Mouse (Mus musculus): ENCODE data around the gene Mrpl23.

Mrpl23 gene

DNA sequence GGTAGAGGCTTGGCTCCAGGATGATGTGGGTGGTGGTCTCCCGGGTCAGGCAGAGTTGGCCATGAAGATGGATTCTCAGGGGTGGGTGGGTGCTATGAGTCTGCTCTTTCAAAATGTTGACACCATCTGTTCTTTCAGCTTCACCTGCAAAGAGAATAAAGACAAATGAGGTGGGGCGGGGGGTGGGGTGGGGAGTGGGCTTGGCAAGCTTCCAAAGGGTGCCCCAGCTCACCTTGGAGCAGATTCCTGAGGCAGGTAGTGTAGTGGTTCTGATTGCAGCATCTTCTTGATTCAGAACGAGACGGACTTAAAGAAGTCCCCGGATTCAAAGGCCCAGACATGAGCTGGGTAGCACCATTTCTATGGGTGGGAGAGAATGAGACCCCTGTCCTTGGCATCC, 43.5 kb downstream of the Mrpl23 start:
- DNase-seq: no peak

- no peak for DNase-seq
Observed at GRCm38 (mm10) chr7:142576472-142577326, 44.2 kb downstream of the Mrpl23 start.

DNA sequence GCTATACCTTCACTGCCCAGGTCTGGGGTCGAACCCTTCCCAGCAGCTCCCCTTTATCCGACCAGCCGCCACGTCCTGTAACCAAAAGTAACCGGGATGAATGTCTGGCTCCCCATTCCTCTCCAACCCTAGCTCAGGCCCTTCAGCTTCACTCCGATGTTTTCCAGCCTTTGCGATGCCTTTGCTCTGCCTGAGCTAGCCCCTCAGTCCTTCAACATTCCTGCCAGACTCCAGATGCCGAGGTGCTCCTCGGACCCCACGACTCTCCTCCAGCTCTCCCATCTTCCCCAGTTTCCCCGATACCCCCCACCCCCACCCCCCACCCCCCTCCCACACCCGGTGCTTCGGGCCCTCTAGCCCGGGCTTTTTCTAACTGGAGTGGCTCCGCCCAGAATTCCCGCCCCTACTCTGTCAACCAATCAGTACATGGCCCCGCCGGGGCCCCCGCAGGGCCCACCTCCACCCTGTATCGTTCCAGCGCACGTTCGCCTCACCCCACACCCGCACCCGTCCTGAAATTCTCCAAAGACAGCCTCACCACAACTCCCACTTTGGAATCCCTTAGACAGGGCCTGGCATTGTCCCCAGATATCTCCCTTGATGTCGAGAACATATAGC, 45.4 kb downstream of the Mrpl23 start:
- peak; percentile 59 for DNase-seq

DNA sequence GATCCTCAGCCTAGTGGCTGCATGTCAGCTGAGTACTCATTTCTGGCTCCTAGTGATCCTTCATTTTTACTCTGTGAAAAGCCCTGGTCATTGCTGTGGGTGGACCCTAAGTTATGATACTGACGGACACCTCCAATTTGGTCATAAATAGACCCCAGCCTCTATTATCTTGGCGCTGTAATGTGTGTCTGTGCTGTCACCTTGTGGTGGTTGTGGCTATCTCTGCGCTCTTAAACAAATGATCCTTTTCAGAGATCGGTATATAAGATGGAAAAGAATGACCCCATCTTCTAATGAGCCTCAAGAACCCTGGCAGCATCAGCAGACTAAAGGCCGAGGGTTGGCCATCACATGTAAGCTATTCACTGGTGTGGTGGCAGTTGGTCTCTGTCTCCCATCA, 46.6 kb downstream of the Mrpl23 start:
- no peak for DNase-seq

DNA sequence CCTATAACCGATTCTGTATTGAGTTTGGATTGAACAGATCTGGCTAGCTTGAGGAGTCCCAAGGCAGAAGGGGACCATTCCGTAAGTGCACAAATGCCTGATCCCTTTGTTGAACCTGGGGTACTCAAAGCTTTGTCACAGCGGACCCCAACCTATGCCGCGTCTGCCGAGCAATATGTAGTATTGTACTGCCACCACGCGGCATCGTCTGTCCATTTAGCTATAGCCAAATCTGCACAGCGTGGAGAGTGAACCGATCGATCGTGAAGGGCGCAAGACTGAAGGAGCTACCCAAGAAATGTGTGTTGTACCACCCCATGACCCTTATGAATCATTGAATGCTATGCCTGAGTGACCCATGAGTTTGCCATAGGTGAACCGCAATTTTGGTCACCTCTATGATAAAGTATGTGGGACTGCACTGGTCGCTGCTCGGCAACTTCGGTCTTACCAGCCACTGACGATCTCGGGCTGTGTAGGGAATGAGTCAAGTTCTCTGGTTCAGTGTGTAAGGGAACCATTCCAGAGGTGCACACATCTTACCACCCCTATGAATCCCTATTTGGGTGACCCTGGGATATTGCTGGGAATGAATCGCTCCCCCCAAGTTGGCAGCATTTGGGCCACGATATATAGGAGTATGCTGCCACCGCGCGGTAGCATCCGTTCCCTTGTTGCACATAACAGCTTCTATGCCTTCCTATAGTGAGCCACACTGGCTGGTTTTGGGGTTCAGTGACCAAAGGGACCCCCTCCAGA, 47.8 kb downstream of the Mrpl23 start:
- DNase-seq: peak; percentile 81

DNA sequence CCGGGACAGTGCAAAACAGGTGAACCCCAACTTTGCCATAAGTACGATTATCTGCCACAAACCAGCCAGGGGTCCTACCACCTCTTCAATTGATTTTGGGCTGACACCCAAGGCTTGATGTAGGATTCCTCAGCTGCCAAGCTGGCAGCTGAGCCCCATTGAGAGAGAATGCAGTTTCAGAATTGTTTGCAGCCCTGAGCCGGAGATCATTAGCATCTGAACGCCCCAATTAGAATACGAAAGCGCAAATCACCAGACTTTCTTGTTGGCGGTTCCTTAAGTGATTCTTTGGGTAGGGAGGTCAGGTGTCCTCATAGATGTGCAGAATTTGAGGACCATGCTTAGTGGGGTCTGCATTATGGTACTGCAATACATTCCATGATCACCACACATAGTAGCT, 48.7 kb downstream of the Mrpl23 start:
- DNase-seq: no peak

DNA sequence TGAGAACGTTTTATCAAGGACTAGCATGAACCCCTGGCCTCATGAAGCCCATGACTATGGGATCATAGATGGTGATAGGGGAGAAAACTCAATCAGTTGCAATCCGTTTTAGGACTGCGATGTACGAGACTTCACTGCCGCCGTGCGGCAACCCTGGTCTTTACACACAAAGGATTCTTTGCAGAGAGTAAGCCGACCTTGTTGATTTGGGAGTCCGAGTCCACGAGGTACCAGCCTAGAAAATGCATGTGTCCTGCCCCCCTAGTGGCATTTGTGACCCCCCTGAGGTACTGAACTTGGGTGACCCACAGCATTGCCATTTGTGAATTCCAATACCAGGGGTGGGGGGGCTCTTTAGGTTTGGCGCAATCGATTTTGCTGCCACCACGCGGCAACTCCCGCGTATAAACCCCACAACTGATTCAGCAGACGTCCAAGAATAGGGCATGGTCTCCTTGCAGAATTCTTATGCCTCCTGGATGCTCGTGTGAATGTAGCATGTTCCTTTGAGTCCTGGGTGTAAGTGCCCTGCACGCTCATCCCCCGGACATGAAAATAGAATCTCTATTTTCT, 49.3 kb downstream of the Mrpl23 start:
- DNase-seq: peak; percentile 77

- DNase-seq: no peak
Observed at GRCm38 (mm10) chr7:142584882-142585281, 52.4 kb downstream of the Mrpl23 start.

DNA sequence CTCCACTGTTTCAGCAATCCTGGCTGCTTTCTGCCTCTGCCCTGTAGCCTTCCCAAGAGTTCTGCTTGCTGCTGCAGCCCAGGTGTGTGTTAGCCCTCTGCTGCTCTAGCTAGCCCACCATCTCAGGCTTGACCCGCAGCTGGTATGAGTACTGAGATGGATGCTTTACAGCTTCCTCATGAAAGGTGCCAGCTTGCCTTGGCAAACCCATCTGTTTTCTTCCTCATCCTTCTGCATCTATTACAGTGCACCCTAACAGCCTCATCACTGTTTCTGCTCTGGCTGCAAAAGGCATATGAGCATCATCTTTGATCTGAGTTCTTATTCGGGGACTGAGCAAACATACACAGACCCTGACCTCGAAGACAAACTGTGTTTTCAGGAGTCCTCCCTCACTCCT, 53.4 kb downstream of the Mrpl23 start:
- no peak for DNase-seq

GRCm38 (mm10) chr7:142588282-142588941, 55.9 kb downstream of the Mrpl23 start:
- no peak for DNase-seq
